Mouse (Mus musculus) forebrain, postnatal 0 days (tissue): ENCODE measurements around the gene Mrpl1. TPM values are rescaled to one million over a fixed set of nuclear protein-coding genes. Genes with fewer than 3 reads are reported as not detected.
A peak's percentile ranks its signal among the peaks of the same experiment; 100 is the strongest.

Experiments
- ATAC-seq: fragments of 200-750 bp; cut with Nextera tagmentation; 2 replicates; pipeline ENCODE4 v1.8.0; 2017; ENCODE audit warnings: mild to moderate bottlenecking, moderate library complexity
- DNase-seq: peaks from one replicate; pipeline ENCODE4 v3.0.0-alpha.2; 2015
- H3K27ac ChIP-seq: fragments of 300-500 bp; sonication (generic); 2 replicates; pipeline ENCODE4 v1.5.1; 2014; ENCODE audit warnings: low read depth, mild to moderate bottlenecking, antibody characterized with exemption, low read length, moderate library complexity, mixed read lengths
- H3K27me3 ChIP-seq: fragments of 300-500 bp; sonication (generic); 2 replicates; pipeline ENCODE4 v1.6.1; 2014; ENCODE audit warnings: mild to moderate bottlenecking, low read length, mixed read lengths; ENCODE audit not compliant: insufficient read depth
- H3K36me3 ChIP-seq: fragments of 300-500 bp; sonication (generic); 2 replicates; pipeline ENCODE4 v1.6.1; 2014; ENCODE audit warnings: mild to moderate bottlenecking, moderate library complexity; ENCODE audit not compliant: insufficient read depth
- H3K4me1 ChIP-seq: fragments of 300-500 bp; sonication (generic); 2 replicates; pipeline ENCODE4 v1.6.1; 2014; ENCODE audit warnings: antibody characterized with exemption; ENCODE audit not compliant: insufficient read depth
- H3K4me2 ChIP-seq: fragments of 300-500 bp; sonication (generic); 2 replicates; pipeline ENCODE4 v1.6.1; 2014; ENCODE audit warnings: low read depth, mild to moderate bottlenecking, moderate library complexity
- H3K4me3 ChIP-seq: fragments of 300-500 bp; sonication (generic); 2 replicates; pipeline ENCODE4 v1.5.1; 2014; ENCODE audit warnings: low read depth, low read length, mixed read lengths
- H3K9ac ChIP-seq: fragments of 300-500 bp; sonication (generic); 2 replicates; pipeline ENCODE4 v1.6.1; 2014; ENCODE audit warnings: mild to moderate bottlenecking
- H3K9me3 ChIP-seq: fragments of 300-500 bp; sonication (generic); 2 replicates; pipeline ENCODE4 v1.6.1; 2016; ENCODE audit warnings: low read length
- CTCF ChIP-seq: sonication (generic); IDR thresholded peaks from 2 replicates; pipeline ENCODE4 v1.5.1; 2016; ENCODE audit warnings: antibody characterized with exemption, control low read depth, low read depth
- WGBS: fragments of 180-500 bp; shearing (Covaris S2); extraction: QIAGEN DNeasy Blood & Tissue Kit; methylation state at CpG from one replicate; pipeline ENCODE4 v1.1.7; 2014; 5-methylcytosine and 5-hydroxymethylcytosine counted together
- polyA plus RNA-seq: library from polyadenylated mRNA; unstranded; fragments of >200 nt; fragmentation: Nextera tagmentation; extraction: Ambion mirVana; gene quantifications from 2 replicates; pipeline ENCODE4 v1.2.1, GENCODE M21; 2015
- total RNA-seq: library from RNA; depleted of rRNA; stranded (reverse); fragments of >200 nt; gene quantifications from 2 replicates; pipeline ENCODE4 v1.2.3, GENCODE M21; 2014

Gene Mrpl1
- total and polyA plus RNA-seq, 2 experiments from 2014 or later, result 11.8 to 21.8 TPM

DNA sequence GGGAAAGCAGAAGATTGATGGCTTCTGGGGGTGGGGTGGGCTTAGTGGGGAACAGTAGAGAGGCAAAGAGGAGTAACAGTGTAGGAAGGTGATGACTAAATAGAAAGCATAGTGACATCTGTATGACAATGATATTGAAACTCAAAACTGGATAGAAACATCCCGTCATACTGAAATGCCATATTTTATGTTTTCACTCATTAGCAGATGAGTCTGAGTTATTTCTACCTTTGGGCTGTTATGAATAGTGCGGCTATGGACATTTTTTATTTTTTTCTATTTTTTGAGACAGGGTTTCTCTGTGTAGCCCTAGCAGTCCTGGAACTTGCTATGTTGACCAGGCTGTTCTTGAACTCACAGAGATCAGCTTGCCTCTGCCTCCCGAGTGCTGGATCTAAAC, 13.7 kb downstream of the Mrpl1 start:
- H3K4me1 ChIP-seq, result no peaks in the 10 kb centered on the region
- DNase-seq (no peak), ATAC-seq (no peak)
- no peak overlapping the region for H3K4me3 ChIP-seq
- WGBS, result 97% methylated on average over 3 of the region's 3 CpGs
- peaks cover 6% of the 10 kb centered on the region; the same call in 1 of the 2 replicates for H3K36me3 ChIP-seq
- H3K27me3 ChIP-seq, result no peaks in the 10 kb centered on the region
- no peak for TF ChIP-seq CTCF
- H3K9me3 ChIP-seq, result no peaks in the 10 kb centered on the region
- no peak overlapping the region for H3K9ac ChIP-seq
- no peak overlapping the region for H3K4me2 ChIP-seq
- no peak overlapping the region for H3K27ac ChIP-seq

DNA sequence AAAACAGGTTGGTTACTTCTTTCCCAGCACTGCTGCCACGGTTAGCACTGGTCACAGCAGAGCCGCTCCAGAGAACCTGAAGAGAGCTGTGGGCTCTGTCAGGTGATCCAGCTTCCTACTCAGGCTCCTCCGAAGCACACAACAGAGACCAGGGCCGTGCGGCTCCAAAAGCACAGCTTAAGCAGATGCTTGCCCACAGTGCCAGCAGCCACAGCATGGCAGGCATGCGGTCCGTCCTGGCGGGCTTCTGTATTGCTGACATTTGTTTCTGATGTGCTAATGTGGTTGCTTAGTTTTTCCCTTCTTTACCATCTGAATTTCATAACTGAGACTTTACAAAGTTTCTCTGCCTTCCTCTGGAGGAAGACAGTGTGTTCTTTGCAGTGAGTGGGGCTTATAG, 17.2 kb downstream of the Mrpl1 start:
- peaks cover 10% of the 10 kb centered on the region; the same call in 1 of the 2 replicates for H3K36me3 ChIP-seq
- no peaks in the 10 kb centered on the region for H3K27me3 ChIP-seq
- no peaks in the 10 kb centered on the region for H3K4me1 ChIP-seq
- no peaks in the 10 kb centered on the region for H3K9me3 ChIP-seq
- no peak overlapping the region for H3K4me2 ChIP-seq
- no peak for DNase-seq
- no peak overlapping the region for H3K27ac ChIP-seq
- H3K4me3 ChIP-seq, result no peak overlapping the region
- no peak overlapping the region for H3K9ac ChIP-seq
- WGBS, result 84% methylated on average over 8 of the region's 8 CpGs
- TF ChIP-seq CTCF, result no peak
- peak; percentile 38; the same call in 1 of the 2 replicates for ATAC-seq

DNA sequence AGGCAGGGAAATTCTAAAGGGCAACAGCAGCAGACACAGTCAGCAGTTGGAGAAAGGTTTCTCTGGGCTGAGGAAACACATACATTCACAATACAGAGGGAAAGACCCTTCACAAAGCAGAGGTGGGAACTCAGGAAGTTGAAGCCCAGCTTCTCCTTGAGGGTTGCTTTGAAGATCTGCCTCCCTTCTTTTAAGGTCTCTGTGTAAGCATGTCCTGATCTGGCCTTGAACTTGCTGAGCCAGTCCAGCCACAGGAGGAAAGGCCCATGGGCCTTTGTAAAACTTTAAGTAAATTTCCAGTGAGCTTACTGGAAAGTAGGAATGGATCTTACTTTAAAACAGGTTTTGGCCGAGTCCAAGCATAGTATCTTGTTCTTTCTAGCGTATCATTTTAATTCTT, 19.7 kb downstream of the Mrpl1 start:
- Histone ChIP-seq H3K9me3 (no peaks in the 10 kb centered on the region), H3K27ac (no peak overlapping the region), H3K9ac (no peak overlapping the region), H3K4me2 (no peak overlapping the region), H3K36me3 (peaks cover 16% of the 10 kb centered on the region; the same call in 1 of the 2 replicates), H3K4me3 (no peak overlapping the region), H3K27me3 (no peaks in the 10 kb centered on the region), H3K4me1 (no peaks in the 10 kb centered on the region)
- DNase-seq, result no peak
- no peak for ATAC-seq
- WGBS, result 100% methylated on average over 2 of the region's 2 CpGs
- TF ChIP-seq CTCF, result no peak

DNA sequence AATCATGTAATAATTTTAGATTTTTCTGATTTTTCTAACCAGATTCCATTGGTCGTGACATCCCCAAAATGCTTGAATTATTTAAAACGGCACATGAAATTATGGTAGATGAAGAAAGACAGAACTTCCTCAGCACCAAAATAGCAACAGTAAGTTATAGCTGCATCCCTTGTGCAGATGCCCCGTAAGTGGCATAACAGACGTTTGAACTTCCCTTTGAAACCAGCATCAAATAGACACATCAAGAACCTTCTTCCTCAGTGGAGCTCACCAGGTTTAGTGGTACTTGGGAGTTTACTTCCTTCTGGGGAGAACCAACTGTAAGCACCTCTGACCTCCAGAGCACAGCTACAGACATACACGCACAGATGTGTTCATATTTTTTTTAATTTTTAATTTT, 29.5 kb downstream of the Mrpl1 start:
- H3K36me3 ChIP-seq, result peaks cover 19% of the 10 kb centered on the region
- no peaks in the 10 kb centered on the region for H3K9me3 ChIP-seq
- no peak overlapping the region for H3K9ac ChIP-seq
- DNase-seq, result no peak
- ATAC-seq, result no peak
- H3K4me3 ChIP-seq, result no peak overlapping the region
- no peak for TF ChIP-seq CTCF
- no peaks in the 10 kb centered on the region for H3K4me1 ChIP-seq
- no peak overlapping the region for H3K27ac ChIP-seq
- no peak overlapping the region for H3K4me2 ChIP-seq
- no peaks in the 10 kb centered on the region for H3K27me3 ChIP-seq
- 95% methylated on average over 5 of the region's 5 CpGs for WGBS

DNA sequence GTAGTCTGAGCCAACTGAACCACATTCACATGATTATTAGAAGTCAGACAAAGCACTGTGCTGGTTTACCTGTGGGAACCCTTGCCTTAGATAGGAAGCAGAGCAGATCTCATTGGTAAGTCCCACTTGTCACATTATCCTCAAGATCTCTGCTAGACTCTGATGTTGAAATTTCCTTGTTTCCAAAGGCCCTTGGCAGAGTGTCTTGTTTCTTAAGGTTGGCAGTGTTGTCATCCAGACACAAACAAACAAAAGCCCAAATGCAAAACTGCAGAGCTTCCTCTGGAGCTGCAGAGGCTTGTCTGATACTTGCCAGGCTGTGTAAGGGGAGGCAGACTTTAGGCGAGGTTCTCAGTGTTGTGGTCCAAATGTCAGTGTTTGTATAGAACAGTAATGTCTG, 31.6 kb downstream of the Mrpl1 start:
- no peaks in the 10 kb centered on the region for H3K4me1 ChIP-seq
- no peak overlapping the region for H3K4me3 ChIP-seq
- no peak for TF ChIP-seq CTCF
- DNase-seq (no peak), ATAC-seq (no peak)
- no peak overlapping the region for H3K27ac ChIP-seq
- 81% methylated on average over 1 of the region's 1 CpGs for WGBS
- no peak overlapping the region for H3K9ac ChIP-seq
- no peak overlapping the region for H3K4me2 ChIP-seq
- peaks cover 19% of the 10 kb centered on the region for H3K36me3 ChIP-seq
- no peaks in the 10 kb centered on the region for H3K27me3 ChIP-seq
- H3K9me3 ChIP-seq, result no peaks in the 10 kb centered on the region

DNA sequence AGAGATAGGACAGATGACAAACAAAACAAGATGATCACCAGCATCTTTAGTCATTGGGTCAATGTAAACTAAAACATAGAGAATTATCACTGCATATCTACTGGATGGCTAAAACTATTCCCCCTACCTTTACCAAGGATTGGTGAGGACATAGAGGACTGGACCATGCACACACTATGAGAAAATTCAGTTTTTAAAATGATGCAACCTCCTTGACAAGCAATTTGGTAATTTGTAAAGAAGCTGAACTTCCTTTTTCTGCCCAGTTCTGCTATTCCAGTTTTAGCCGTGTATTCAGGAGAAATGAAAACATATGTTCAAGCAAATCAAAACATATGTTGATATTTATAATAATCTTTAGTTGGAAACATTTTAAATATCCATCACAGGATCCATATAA, 35.2 kb downstream of the Mrpl1 start:
- H3K36me3 ChIP-seq, result peaks cover 14% of the 10 kb centered on the region
- ATAC-seq (no peak), DNase-seq (no peak)
- no peak for TF ChIP-seq CTCF
- H3K9me3 ChIP-seq, result no peaks in the 10 kb centered on the region
- H3K4me1 ChIP-seq, result no peaks in the 10 kb centered on the region
- WGBS, result 72% methylated on average over 1 of the region's 1 CpGs
- H3K4me3 ChIP-seq, result no peak overlapping the region
- no peak overlapping the region for H3K27ac ChIP-seq
- H3K4me2 ChIP-seq, result no peak overlapping the region
- H3K27me3 ChIP-seq, result no peaks in the 10 kb centered on the region
- no peak overlapping the region for H3K9ac ChIP-seq

DNA sequence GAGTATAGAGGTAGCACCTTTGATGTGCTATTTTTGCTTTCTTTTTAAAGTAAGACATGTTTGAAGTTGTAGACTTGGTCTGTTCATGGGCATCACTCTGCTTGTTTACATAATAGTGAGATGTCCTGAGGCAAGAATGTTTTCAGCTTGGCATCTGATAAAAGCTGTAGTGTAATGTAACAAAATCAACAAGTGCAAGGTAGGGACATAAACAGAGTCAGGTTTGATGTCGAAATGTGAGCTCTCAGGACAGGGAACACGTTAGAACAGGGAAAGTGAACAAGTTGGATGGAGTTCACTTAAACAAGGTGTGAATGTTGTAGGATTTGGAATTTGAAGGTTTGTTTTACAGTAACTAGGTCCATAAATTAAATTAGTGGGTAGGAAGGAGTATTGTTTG, 44.7 kb downstream of the Mrpl1 start:
- no peaks in the 10 kb centered on the region for H3K4me1 ChIP-seq
- 85% methylated on average over 2 of the region's 2 CpGs for WGBS
- no peak overlapping the region for H3K9ac ChIP-seq
- no peak for DNase-seq
- H3K27ac ChIP-seq, result no peak overlapping the region
- no peak overlapping the region for H3K4me2 ChIP-seq
- no peaks in the 10 kb centered on the region for H3K36me3 ChIP-seq
- no peak for ATAC-seq
- H3K4me3 ChIP-seq, result no peak overlapping the region
- no peak for TF ChIP-seq CTCF
- no peaks in the 10 kb centered on the region for H3K27me3 ChIP-seq
- no peaks in the 10 kb centered on the region for H3K9me3 ChIP-seq

DNA sequence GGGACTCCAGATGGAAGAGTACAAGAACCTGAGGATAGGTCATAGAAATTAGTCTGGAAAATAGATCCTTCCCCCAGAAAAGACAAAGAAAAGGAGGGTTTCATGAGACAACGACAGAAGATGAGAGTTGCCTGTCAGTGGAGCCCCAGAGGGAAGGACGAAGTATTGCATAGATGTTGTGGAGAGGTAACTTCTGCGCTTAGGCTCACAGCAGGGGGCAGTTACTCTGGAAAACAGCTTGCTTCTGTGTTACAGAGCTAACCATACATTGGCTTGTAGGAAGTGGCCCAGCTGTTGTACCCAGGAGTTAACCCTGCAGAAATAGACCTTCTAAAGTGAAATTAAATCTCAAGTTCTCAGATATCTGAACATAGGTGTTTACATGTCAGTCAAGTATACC, 45.9 kb downstream of the Mrpl1 start:
- 85% methylated on average over 3 of the region's 3 CpGs for WGBS
- no peak for DNase-seq
- no peak for ATAC-seq

More for the DNA sequence above, 45.9 kb downstream of the Mrpl1 start:
- TF ChIP-seq CTCF, result no peak
- H3K27ac ChIP-seq, result no peak overlapping the region
- H3K4me1 ChIP-seq, result no peaks in the 10 kb centered on the region
- no peak overlapping the region for H3K4me3 ChIP-seq
- H3K36me3 ChIP-seq, result no peaks in the 10 kb centered on the region
- no peaks in the 10 kb centered on the region for H3K27me3 ChIP-seq
- no peak overlapping the region for H3K4me2 ChIP-seq
- H3K9ac ChIP-seq, result no peak overlapping the region
- no peaks in the 10 kb centered on the region for H3K9me3 ChIP-seq
